Mouse (Mus musculus) kidney, embryonic 16.5 days (tissue): ENCODE data around the gene Ugt1a9. TPM values are rescaled to one million over a fixed set of nuclear protein-coding genes. Genes with fewer than 3 reads are reported as not detected.

Source experiments
- ATAC-seq: fragments of 200-750 bp; cut with Nextera tagmentation; 2 replicates; pipeline ENCODE4 v1.8.0; 2017; ENCODE audit warnings: moderate TSS enrichment; ENCODE audit not compliant: low FRiP score, low TSS enrichment
- H3K27ac ChIP-seq: fragments of 300-500 bp; sonication (generic); 2 replicates; pipeline ENCODE4 v1.5.1; 2014; ENCODE audit warnings: low read length
- H3K27me3 ChIP-seq: fragments of 300-500 bp; sonication (generic); 2 replicates; pipeline ENCODE4 v1.6.1; 2014; ENCODE audit warnings: low read length, control low read depth, mixed read lengths; ENCODE audit not compliant: insufficient read depth
- H3K36me3 ChIP-seq: fragments of 300-500 bp; sonication (generic); 2 replicates; pipeline ENCODE4 v1.6.1; 2014; ENCODE audit warnings: low read length, control low read depth, mixed read lengths; ENCODE audit not compliant: insufficient read depth
- H3K4me1 ChIP-seq: fragments of 300-500 bp; sonication (generic); 2 replicates; pipeline ENCODE4 v1.6.1; 2014; ENCODE audit warnings: low read length, control low read depth, mixed read lengths; ENCODE audit not compliant: insufficient read depth
- H3K4me2 ChIP-seq: fragments of 300-500 bp; sonication (generic); replicated peaks from 2 replicates; pipeline ENCODE4 v1.6.1; 2014; ENCODE audit warnings: low read depth, low read length
- H3K4me3 ChIP-seq: fragments of 300-500 bp; sonication (generic); 2 replicates; pipeline ENCODE4 v1.5.1; 2014; ENCODE audit warnings: mild to moderate bottlenecking, low read length
- H3K9ac ChIP-seq: fragments of 300-500 bp; sonication (generic); replicated peaks from 2 replicates; pipeline ENCODE4 v1.6.1; 2014; ENCODE audit warnings: low read length
- H3K9me3 ChIP-seq: fragments of 300-500 bp; sonication (generic); 2 replicates; pipeline ENCODE4 v1.6.1; 2016; ENCODE audit warnings: low read length, control low read depth
- WGBS: fragments of 180-500 bp; shearing (Covaris S2); extraction: QIAGEN DNeasy Blood & Tissue Kit; methylation state at CpG from one replicate; pipeline ENCODE4 v1.1.7; 2014; 5-methylcytosine and 5-hydroxymethylcytosine counted together
- polyA plus RNA-seq: library from polyadenylated mRNA; unstranded; fragments of >200 nt; fragmentation: Nextera tagmentation; extraction: Ambion mirVana; gene quantifications from 2 replicates; pipeline ENCODE4 v1.2.1, GENCODE M21; 2015

The Ugt1a9 gene
- polyA plus RNA-seq, 1 experiment from 2014 or later = 7.1 TPM

GRCm38 (mm10) chr1:88205294-88205922 is 134.8 kb downstream of the Ugt1a9 start, which contains the start of gene Dnajb3:
TSS of gene Dnajb3 (minus strand) at chr1:88205782.
- Histone ChIP-seq H3K27ac (no peak within 1 kb of the TSS), H3K27me3 (no peaks in the 10 kb centered on the region), H3K4me3 (peak within 1 kb of the TSS; percentile 49), H3K36me3 (no peaks in the 10 kb centered on the region), H3K9ac (peak within 1 kb of the TSS; percentile 77), H3K4me1 (peaks cover 9% of the 10 kb centered on the region; the same call in 1 of the 2 replicates), H3K4me2 (peak within 1 kb of the TSS; percentile 91), H3K9me3 (peaks cover 16% of the 10 kb centered on the region)
- ATAC-seq = peak; percentile 96
- 7% methylated on average over 62 of the region's 62 CpGs for WGBS

- Histone ChIP-seq H3K27me3 (no peaks in the 10 kb centered on the region), H3K36me3 (no peaks in the 10 kb centered on the region), H3K27ac (no peak overlapping the region), H3K9me3 (peaks cover 24% of the 10 kb centered on the region), H3K4me1 (peaks cover 9% of the 10 kb centered on the region; the same call in 1 of the 2 replicates), H3K4me3 (no peak overlapping the region), H3K4me2 (no peak overlapping the region), H3K9ac (no peak overlapping the region)
- no peak for ATAC-seq
- 76% methylated on average over 2 of the region's 2 CpGs for WGBS
Measured at GRCm38 (mm10) chr1:88206843-88207479, 136.4 kb downstream of the Ugt1a9 start.

GRCm38 (mm10) chr1:88211812-88212211 is 141.2 kb downstream of the Ugt1a9 start, which contains the start of gene Ugt1a1:
TSS of gene Ugt1a1 (plus strand) at chr1:88211959.
- no peaks in the 10 kb centered on the region for H3K4me1 ChIP-seq
- peaks cover 53% of the 10 kb centered on the region for H3K9me3 ChIP-seq
- H3K27ac ChIP-seq = no peak within 1 kb of the TSS
- 67% methylated on average over 8 of the region's 8 CpGs for WGBS
- H3K9ac ChIP-seq = no peak within 1 kb of the TSS
- no peak within 1 kb of the TSS for H3K4me2 ChIP-seq
- no peaks in the 10 kb centered on the region for H3K27me3 ChIP-seq
- H3K4me3 ChIP-seq = no peak within 1 kb of the TSS
- peak; percentile 25; the same call in 1 of the 2 replicates for ATAC-seq
- no peaks in the 10 kb centered on the region for H3K36me3 ChIP-seq

- Histone ChIP-seq H3K9me3 (peaks cover 60% of the 10 kb centered on the region), H3K27me3 (no peaks in the 10 kb centered on the region), H3K4me3 (no peak overlapping the region), H3K4me1 (no peaks in the 10 kb centered on the region), H3K9ac (no peak overlapping the region), H3K27ac (no peak overlapping the region), H3K4me2 (no peak overlapping the region), H3K36me3 (no peaks in the 10 kb centered on the region)
- 62% methylated on average over 8 of the region's 8 CpGs for whole genome bisulfite sequencing
- ATAC-seq = no peak
Measured at GRCm38 (mm10) chr1:88212341-88213045, 141.9 kb downstream of the Ugt1a9 start.

GRCm38 (mm10) chr1:88213061-88213460 is 142.5 kb downstream of the Ugt1a9 start:
- Histone ChIP-seq H3K4me1 (no peaks in the 10 kb centered on the region), H3K27me3 (no peaks in the 10 kb centered on the region), H3K4me2 (no peak overlapping the region), H3K36me3 (no peaks in the 10 kb centered on the region), H3K9me3 (peaks cover 63% of the 10 kb centered on the region), H3K4me3 (no peak overlapping the region), H3K9ac (no peak overlapping the region), H3K27ac (no peak overlapping the region)
- ATAC-seq = no peak
- WGBS = 85% methylated on average over 1 of the region's 1 CpGs

- no peak overlapping the region for H3K27ac ChIP-seq
- ATAC-seq = 0 out of 2 replicates have a peak, but pooled peaks have one; percentile 5
- no peaks in the 10 kb centered on the region for H3K27me3 ChIP-seq
- WGBS = 74% methylated on average over 2 of the region's 2 CpGs
- H3K36me3 ChIP-seq = no peaks in the 10 kb centered on the region
- H3K4me3 ChIP-seq = no peak overlapping the region
- H3K9me3 ChIP-seq = peaks cover 63% of the 10 kb centered on the region
- H3K9ac ChIP-seq = no peak overlapping the region
- H3K4me2 ChIP-seq = no peak overlapping the region
- H3K4me1 ChIP-seq = no peaks in the 10 kb centered on the region
Measured at GRCm38 (mm10) chr1:88213766-88214461, 143.3 kb downstream of the Ugt1a9 start.

- no peaks in the 10 kb centered on the region for H3K36me3 ChIP-seq
- no peak overlapping the region for H3K27ac ChIP-seq
- no peak overlapping the region for H3K4me3 ChIP-seq
- 77% methylated on average over 2 of the region's 2 CpGs for WGBS
- H3K9ac ChIP-seq = no peak overlapping the region
- ATAC-seq = no peak
- no peaks in the 10 kb centered on the region for H3K4me1 ChIP-seq
- H3K27me3 ChIP-seq = no peaks in the 10 kb centered on the region
- no peak overlapping the region for H3K4me2 ChIP-seq
- H3K9me3 ChIP-seq = peaks cover 63% of the 10 kb centered on the region
Measured at GRCm38 (mm10) chr1:88214462-88214952, 143.9 kb downstream of the Ugt1a9 start.

GRCm38 (mm10) chr1:88215466-88216380 is 145.1 kb downstream of the Ugt1a9 start:
- WGBS = 73% methylated on average over 10 of the region's 10 CpGs
- Histone ChIP-seq H3K27ac (no peak overlapping the region), H3K9me3 (peaks cover 61% of the 10 kb centered on the region), H3K4me1 (no peaks in the 10 kb centered on the region), H3K4me3 (no peak overlapping the region), H3K36me3 (no peaks in the 10 kb centered on the region), H3K4me2 (no peak overlapping the region), H3K27me3 (no peaks in the 10 kb centered on the region), H3K9ac (no peak overlapping the region)
- ATAC-seq = no peak

- no peaks in the 10 kb centered on the region for H3K4me1 ChIP-seq
- H3K36me3 ChIP-seq = no peaks in the 10 kb centered on the region
- 50% methylated on average over 2 of the region's 2 CpGs for WGBS
- peak; percentile 3; the same call in 1 of the 2 replicates for ATAC-seq
- H3K9ac ChIP-seq = no peak overlapping the region
- no peak overlapping the region for H3K27ac ChIP-seq
- H3K27me3 ChIP-seq = no peaks in the 10 kb centered on the region
- H3K4me3 ChIP-seq = no peak overlapping the region
- no peak overlapping the region for H3K4me2 ChIP-seq
- peaks cover 57% of the 10 kb centered on the region for H3K9me3 ChIP-seq
Measured at GRCm38 (mm10) chr1:88216551-88216950, 146.0 kb downstream of the Ugt1a9 start.
